Mouse (Mus musculus): ENCODE measurements at regions not wholly inside any gene's neighbourhood (a gene's known extent, or its start where the extent isn't known, plus 50 kb on each side); places are given as distances from the start of the nearest gene placed in this dataset.

GRCm38 (mm10) chr13:28517161-28517560 lies 259.8 kb downstream of the Gm11361 start:
- Histone ChIP-seq H3K9me3 (no peaks in the 10 kb centered on the region), H3K36me3 (no peaks in the 10 kb centered on the region), H3K4me1 (peaks cover 3% of the 10 kb centered on the region; the same call in 1 of the 2 replicates), H3K9ac (no peak overlapping the region), H3K27me3 (no peaks in the 10 kb centered on the region), H3K4me2 (no peak overlapping the region), H3K4me3 (no peak overlapping the region), H3K27ac (no peak overlapping the region)
- ATAC-seq (ENCODE audit: borderline replicate concordance, extremely low read depth, low FRiP score, low TSS enrichment): no peak
- 59% methylated on average over 6 of the region's 6 CpGs for WGBS

GRCm38 (mm10) chr13:28516636-28517035 lies 259.3 kb downstream of the Gm11361 start:
- Histone ChIP-seq H3K9me3 (no peaks in the 10 kb centered on the region), H3K27me3 (no peaks in the 10 kb centered on the region), H3K9ac (no peak overlapping the region), H3K4me2 (no peak overlapping the region), H3K4me1 (peaks cover 3% of the 10 kb centered on the region; the same call in 1 of the 2 replicates), H3K36me3 (no peaks in the 10 kb centered on the region), H3K27ac (no peak overlapping the region), H3K4me3 (no peak overlapping the region)
- 51% methylated on average over 2 of the region's 2 CpGs for WGBS
- no peak for ATAC-seq (ENCODE audit: borderline replicate concordance, extremely low read depth, low FRiP score, low TSS enrichment)

- H3K4me1 ChIP-seq: no peaks in the 10 kb centered on the region
- no peak overlapping the region for H3K4me2 ChIP-seq
- H3K9me3 ChIP-seq: no peaks in the 10 kb centered on the region
- no peaks in the 10 kb centered on the region for H3K27me3 ChIP-seq
- H3K36me3 ChIP-seq: no peaks in the 10 kb centered on the region
- no peak for ATAC-seq (ENCODE audit: borderline replicate concordance, extremely low read depth, low FRiP score, low TSS enrichment)
- no peak overlapping the region for H3K4me3 ChIP-seq
- no peak overlapping the region for H3K9ac ChIP-seq
- H3K27ac ChIP-seq: no peak overlapping the region
Measured at GRCm38 (mm10) chr13:28514245-28514644, 256.9 kb downstream of the Gm11361 start.

- Histone ChIP-seq H3K9me3 (no peaks in the 10 kb centered on the region), H3K36me3 (no peaks in the 10 kb centered on the region), H3K4me3 (no peak overlapping the region), H3K4me2 (no peak overlapping the region), H3K27me3 (no peaks in the 10 kb centered on the region), H3K9ac (no peak overlapping the region), H3K4me1 (peaks cover 3% of the 10 kb centered on the region; the same call in 1 of the 2 replicates), H3K27ac (no peak overlapping the region)
- no peak for ATAC-seq (ENCODE audit: borderline replicate concordance, extremely low read depth, low FRiP score, low TSS enrichment)
- WGBS: 81% methylated on average over 7 of the region's 7 CpGs
Measured at GRCm38 (mm10) chr13:28513336-28513735, 256.0 kb downstream of the Gm11361 start.

- Histone ChIP-seq H3K4me1 (peaks cover 7% of the 10 kb centered on the region), H3K27ac (peak overlapping the region; percentile 19; the same call in 1 of the 2 replicates), H3K27me3 (no peaks in the 10 kb centered on the region), H3K9me3 (no peaks in the 10 kb centered on the region), H3K4me2 (no peak overlapping the region), H3K36me3 (no peaks in the 10 kb centered on the region), H3K9ac (no peak overlapping the region), H3K4me3 (no peak overlapping the region)
- no peak for ATAC-seq (ENCODE audit: borderline replicate concordance, extremely low read depth, low FRiP score, low TSS enrichment)
- WGBS: 54% methylated on average over 11 of the region's 11 CpGs
Measured at GRCm38 (mm10) chr13:28512573-28513334, 255.4 kb downstream of the Gm11361 start.

- ATAC-seq (ENCODE audit: borderline replicate concordance, extremely low read depth, low FRiP score, low TSS enrichment): 0 out of 2 replicates have a peak, but pooled peaks have one; percentile 4
- H3K4me1 ChIP-seq: peaks cover 21% of the 10 kb centered on the region
- H3K4me3 ChIP-seq: no peak overlapping the region
- H3K36me3 ChIP-seq: no peaks in the 10 kb centered on the region
- no peaks in the 10 kb centered on the region for H3K27me3 ChIP-seq
- H3K27ac ChIP-seq: peak overlapping the region; percentile 58
- H3K4me2 ChIP-seq: no peak overlapping the region
- WGBS: 29% methylated on average over 2 of the region's 2 CpGs
- no peaks in the 10 kb centered on the region for H3K9me3 ChIP-seq
- no peak overlapping the region for H3K9ac ChIP-seq
Measured at GRCm38 (mm10) chr13:28508184-28508583, 250.9 kb downstream of the Gm11361 start.

GRCm38 (mm10) chr13:28507783-28508182 lies 250.5 kb downstream of the Gm11361 start:
- Histone ChIP-seq H3K9ac (no peak overlapping the region), H3K4me3 (no peak overlapping the region), H3K27me3 (no peaks in the 10 kb centered on the region), H3K4me1 (peaks cover 23% of the 10 kb centered on the region), H3K36me3 (no peaks in the 10 kb centered on the region), H3K9me3 (no peaks in the 10 kb centered on the region), H3K4me2 (no peak overlapping the region), H3K27ac (peak overlapping the region; percentile 58)
- WGBS: 33% methylated on average over 5 of the region's 5 CpGs
- peak; percentile 37; the same call in 1 of the 2 replicates for ATAC-seq (ENCODE audit: borderline replicate concordance, extremely low read depth, low FRiP score, low TSS enrichment)

- Histone ChIP-seq H3K4me1 (peaks cover 31% of the 10 kb centered on the region), H3K27ac (peak overlapping the region; percentile 16), H3K27me3 (no peaks in the 10 kb centered on the region), H3K9ac (no peak overlapping the region), H3K36me3 (no peaks in the 10 kb centered on the region), H3K4me2 (no peak overlapping the region), H3K4me3 (no peak overlapping the region), H3K9me3 (no peaks in the 10 kb centered on the region)
- 53% methylated on average over 3 of the region's 3 CpGs for WGBS
- no peak for ATAC-seq (ENCODE audit: borderline replicate concordance, extremely low read depth, low FRiP score, low TSS enrichment)
Measured at GRCm38 (mm10) chr13:28504340-28504739, 247.0 kb downstream of the Gm11361 start.

- peaks cover 18% of the 10 kb centered on the region for H3K4me1 ChIP-seq
- H3K36me3 ChIP-seq: no peaks in the 10 kb centered on the region
- 29% methylated on average over 2 of the region's 2 CpGs for WGBS
- no peaks in the 10 kb centered on the region for H3K9me3 ChIP-seq
- peak; percentile 78; the same call in 1 of the 2 replicates for ATAC-seq (ENCODE audit: borderline replicate concordance, extremely low read depth, low FRiP score, low TSS enrichment)
- H3K4me3 ChIP-seq: no peak overlapping the region
- no peaks in the 10 kb centered on the region for H3K27me3 ChIP-seq
- no peak overlapping the region for H3K4me2 ChIP-seq
- H3K9ac ChIP-seq: no peak overlapping the region
- H3K27ac ChIP-seq: peak overlapping the region; percentile 37; the same call in 1 of the 2 replicates
Measured at GRCm38 (mm10) chr13:28502171-28502570, 244.8 kb downstream of the Gm11361 start.

GRCm38 (mm10) chr13:28500697-28501096 lies 243.4 kb downstream of the Gm11361 start:
- 94% methylated on average over 6 of the region's 6 CpGs for WGBS
- Histone ChIP-seq H3K27me3 (no peaks in the 10 kb centered on the region), H3K27ac (no peak overlapping the region), H3K4me3 (no peak overlapping the region), H3K36me3 (no peaks in the 10 kb centered on the region), H3K9me3 (no peaks in the 10 kb centered on the region), H3K4me2 (no peak overlapping the region), H3K9ac (no peak overlapping the region), H3K4me1 (peaks cover 15% of the 10 kb centered on the region; the same call in 1 of the 2 replicates)
- ATAC-seq (ENCODE audit: borderline replicate concordance, extremely low read depth, low FRiP score, low TSS enrichment): no peak

GRCm38 (mm10) chr13:28497483-28497882 lies 240.2 kb downstream of the Gm11361 start:
- ATAC-seq (ENCODE audit: borderline replicate concordance, extremely low read depth, low FRiP score, low TSS enrichment): no peak
- WGBS: 87% methylated on average over 4 of the region's 4 CpGs
- Histone ChIP-seq H3K36me3 (no peaks in the 10 kb centered on the region), H3K4me3 (no peak overlapping the region), H3K4me2 (no peak overlapping the region), H3K4me1 (peaks cover 7% of the 10 kb centered on the region; the same call in 1 of the 2 replicates), H3K27me3 (no peaks in the 10 kb centered on the region), H3K9ac (no peak overlapping the region), H3K27ac (no peak overlapping the region), H3K9me3 (no peaks in the 10 kb centered on the region)

- H3K4me3 ChIP-seq: no peak overlapping the region
- no peak for ATAC-seq (ENCODE audit: borderline replicate concordance, extremely low read depth, low FRiP score, low TSS enrichment)
- no peak overlapping the region for H3K27ac ChIP-seq
Measured at GRCm38 (mm10) chr13:28492015-28492414, 234.7 kb downstream of the Gm11361 start.

More at GRCm38 (mm10) chr13:28492015-28492414, 234.7 kb downstream of the Gm11361 start:
- 68% methylated on average over 2 of the region's 2 CpGs for WGBS
- no peaks in the 10 kb centered on the region for H3K36me3 ChIP-seq
- H3K4me2 ChIP-seq: no peak overlapping the region
- no peaks in the 10 kb centered on the region for H3K9me3 ChIP-seq
- no peaks in the 10 kb centered on the region for H3K27me3 ChIP-seq
- H3K4me1 ChIP-seq: 0 out of 2 replicates have a peak, but pooled peaks cover 4% of the 10 kb centered on the region
- no peak overlapping the region for H3K9ac ChIP-seq
